Mouse (Mus musculus): ENCODE measurements around the gene Rab2b. TPM values are rescaled to one million over a fixed set of nuclear protein-coding genes. Genes with fewer than 3 reads are reported as not detected.

The Rab2b gene
- total and polyA plus RNA-seq, 3 experiments, result 3.0 to 5.9 TPM; not detected in 1

DNA sequence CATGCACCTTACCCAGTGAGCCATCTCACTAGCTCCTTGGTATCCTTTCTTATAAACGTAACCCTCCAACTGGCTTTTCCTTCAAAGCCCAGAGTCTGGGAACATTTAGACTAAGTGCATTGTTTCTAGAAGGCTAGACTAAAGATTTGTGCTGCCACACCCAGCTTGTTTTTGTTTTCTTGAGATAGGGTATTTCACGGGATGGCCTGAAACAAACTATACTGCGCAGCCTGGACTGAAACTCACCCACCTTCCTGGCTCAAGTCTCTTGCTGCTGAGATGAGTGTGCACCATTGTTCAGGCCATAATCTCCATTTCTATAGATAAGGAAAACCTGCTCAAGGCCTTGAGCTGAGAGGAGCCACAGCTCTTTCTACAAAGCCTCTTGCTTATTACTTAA lies 4.8 kb upstream of the Rab2b start:
- Histone ChIP-seq H3K9ac (ENCODE audit: control insufficient read depth, low read depth, low read length, poor library complexity, severe bottlenecking) (no peak overlapping the region), H3K9me3 (replicated peaks; ENCODE audit: insufficient read depth, low read length) (no peaks in the 10 kb centered on the region), H3K27me3 (ENCODE audit: control insufficient read depth in 1 of 2, insufficient read depth in 2 of 2, low read length in 2 of 2) (no peaks in the 10 kb centered on the region), H3K79me2 (ENCODE audit: control insufficient read depth, insufficient read depth, low read length, poor library complexity) (peaks cover 31% of the 10 kb centered on the region), H3K27ac (ENCODE audit: control insufficient read depth, low read depth, low read length) (no peak overlapping the region), H3K36me3 (ENCODE audit: control insufficient read depth in 1 of 2, insufficient read depth in 2 of 2, low read length in 2 of 2) (peaks cover 9 to 11% of the 10 kb centered on the region in 2 experiments), H3K4me1 (ENCODE audit: control insufficient read depth in 1 of 2, insufficient read depth in 2 of 2, low read length in 2 of 2) (no peaks in the 10 kb centered on the region; a peak in 1 of 4 replicates), H3K4me3 (ENCODE audit: control insufficient read depth in 1 of 2, insufficient read depth in 1 of 2, low read depth in 2 of 2, low read length in 2 of 2) (no peak overlapping the region)
- TF ChIP-seq USF1 (IDR thresholded peaks at IDR 0.05; ENCODE audit: low read depth, low read length) (no peak), KAT2A (conservative IDR thresholded peaks at IDR 0.05; ENCODE audit: low read depth, low read length) (no peak), CHD2 (IDR thresholded peaks at IDR 0.05; ENCODE audit: low read length) (no peak), CTCF (IDR thresholded peaks at IDR 0.05 in 2 of 3, conservative IDR thresholded peaks at IDR 0.05 in 1 of 3; ENCODE audit: control insufficient read depth in 1 of 3, insufficient read depth in 1 of 3, low read depth in 2 of 3, low read length in 3 of 3, poor library complexity in 1 of 3, severe bottlenecking in 1 of 3) (no peak), ZNF384 (IDR thresholded peaks at IDR 0.05; ENCODE audit: low read depth, low read length) (no peak), BHLHE40 (IDR thresholded peaks at IDR 0.05; ENCODE audit: borderline replicate concordance, low read depth, low read length) (no peak), MXI1 (IDR thresholded peaks at IDR 0.05; ENCODE audit: low read depth, low read length) (no peak), EP300 (IDR thresholded peaks at IDR 0.05; ENCODE audit: low read depth in 1 of 2, low read length in 2 of 2) (no peak), MAX (IDR thresholded peaks at IDR 0.05; ENCODE audit: low read length) (no peak), HCFC1 (IDR thresholded peaks at IDR 0.05; ENCODE audit: low read depth, low read length) (no peak), MYB (IDR thresholded peaks at IDR 0.05; ENCODE audit: low read depth, low read length) (no peak), MAFK (IDR thresholded peaks at IDR 0.05; ENCODE audit: borderline replicate concordance, low read depth, low read length) (no peak), GATA1 (IDR thresholded peaks at IDR 0.05; ENCODE audit: low read depth, low read length) (no peak)
- DNase-seq (ENCODE audit: low read depth, low spot score), result no peak

DNA sequence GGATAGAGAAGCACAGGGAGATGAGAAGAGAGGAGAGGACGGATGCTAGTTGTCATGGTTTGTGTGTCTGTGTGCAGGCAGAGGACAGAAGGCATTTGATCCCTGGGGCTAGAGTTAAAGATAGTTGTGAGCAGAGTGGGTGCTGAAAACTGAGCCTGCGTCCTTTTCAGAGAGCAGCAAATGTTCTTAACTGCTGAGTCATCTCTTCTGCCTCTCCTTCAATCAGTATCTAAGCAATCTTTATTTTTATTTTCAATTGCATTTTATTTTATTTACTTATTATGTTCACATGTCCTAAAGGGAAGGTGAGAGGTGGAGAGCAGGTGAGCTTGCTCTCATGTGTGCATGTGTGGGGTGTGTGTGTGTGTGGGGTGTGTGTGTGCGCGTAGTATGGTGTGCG lies 4.3 kb upstream of the Rab2b start:
- no peak overlapping the region for H3K27ac ChIP-seq (ENCODE audit: control insufficient read depth, low read depth, low read length)
- no peaks in the 10 kb centered on the region; a peak in 1 of 4 replicates for H3K4me1 ChIP-seq (ENCODE audit: control insufficient read depth in 1 of 2, insufficient read depth in 2 of 2, low read length in 2 of 2)
- H3K9ac ChIP-seq (ENCODE audit: control insufficient read depth, low read depth, low read length, poor library complexity, severe bottlenecking), result no peak overlapping the region
- no peaks in the 10 kb centered on the region for H3K27me3 ChIP-seq (ENCODE audit: control insufficient read depth in 1 of 2, insufficient read depth in 2 of 2, low read length in 2 of 2)
- no peaks in the 10 kb centered on the region for H3K9me3 ChIP-seq (replicated peaks; ENCODE audit: insufficient read depth, low read length)
- TF ChIP-seq MEF2A (IDR thresholded peaks at IDR 0.05; ENCODE audit: extremely low read depth, insufficient replicate concordance, low read depth, low read length, poor library complexity, severe bottlenecking), result no peak
- TF ChIP-seq POLR2A (IDR thresholded peaks at IDR 0.05; ENCODE audit: control insufficient read depth in 1 of 2, insufficient read depth in 1 of 2, low read depth in 1 of 2, low read length in 2 of 2, poor library complexity in 1 of 2), result no peak
- TF ChIP-seq GABPA (IDR thresholded peaks at IDR 0.05; ENCODE audit: low read depth, low read length), result no peak
- peak; percentile 65 for TF ChIP-seq MAFK (IDR thresholded peaks at IDR 0.05; ENCODE audit: borderline replicate concordance, low read depth, low read length)
- no peak for TF ChIP-seq MYB (IDR thresholded peaks at IDR 0.05; ENCODE audit: low read depth, low read length)
- no peak for TF ChIP-seq JUND (IDR thresholded peaks at IDR 0.05; ENCODE audit: low read depth, low read length)
- no peak for TF ChIP-seq ETS1 (IDR thresholded peaks at IDR 0.05; ENCODE audit: low read depth, low read length)
- peaks cover 31% of the 10 kb centered on the region for H3K79me2 ChIP-seq (ENCODE audit: control insufficient read depth, insufficient read depth, low read length, poor library complexity)
- H3K4me3 ChIP-seq (ENCODE audit: control insufficient read depth in 1 of 2, insufficient read depth in 1 of 2, low read depth in 2 of 2, low read length in 2 of 2), result no peak overlapping the region
- peaks cover 9 to 11% of the 10 kb centered on the region in 2 experiments for H3K36me3 ChIP-seq (ENCODE audit: control insufficient read depth in 1 of 2, insufficient read depth in 2 of 2, low read length in 2 of 2)
- DNase-seq (ENCODE audit: low read depth, low spot score), result no peak
